Mouse (Mus musculus): Measurements from ENCODE around the gene Casp3.

Gene Casp3

GRCm38 (mm10) chr8:46686664-46687336 is 69.7 kb downstream of the Casp3 start:
- DNase-seq (ENCODE audit: low spot score) = peak; percentile 80
